Mouse (Mus musculus) liver, postnatal 0 days (tissue): ENCODE data around the gene Spdya. TPM values are rescaled to one million over a fixed set of nuclear protein-coding genes. Genes with fewer than 3 reads are reported as not detected.

Source experiments
- ATAC-seq: fragments of 200-750 bp; cut with Nextera tagmentation; 2 replicates; pipeline ENCODE4 v1.8.0; 2017; ENCODE audit warnings: mild to moderate bottlenecking, moderate library complexity
- DNase-seq: peaks from one replicate; pipeline ENCODE4 v3.0.0-alpha.2; 2016
- H3K27ac ChIP-seq: fragments of 300-500 bp; sonication (generic); 2 replicates; pipeline ENCODE4 v1.5.1; 2014; ENCODE audit warnings: antibody characterized with exemption, moderate library complexity, mild to moderate bottlenecking, low read depth
- H3K27me3 ChIP-seq: fragments of 300-500 bp; sonication (generic); 2 replicates; pipeline ENCODE4 v1.6.1; 2014; ENCODE audit warnings: low read length, control low read depth, mixed read lengths; ENCODE audit not compliant: insufficient read depth
- H3K36me3 ChIP-seq: fragments of 300-500 bp; sonication (generic); replicated peaks from 2 replicates; pipeline ENCODE4 v1.6.1; 2014; ENCODE audit warnings: mild to moderate bottlenecking, control low read depth, low read length, moderate library complexity, mixed read lengths; ENCODE audit not compliant: insufficient read depth
- H3K4me1 ChIP-seq: fragments of 300-500 bp; sonication (generic); 2 replicates; pipeline ENCODE4 v1.6.1; 2014; ENCODE audit warnings: antibody characterized with exemption, mild to moderate bottlenecking, control low read depth; ENCODE audit not compliant: insufficient read depth
- H3K4me2 ChIP-seq: fragments of 300-500 bp; sonication (generic); 2 replicates; pipeline ENCODE4 v1.6.1; 2014; ENCODE audit warnings: low read depth, mild to moderate bottlenecking, low read length, moderate library complexity, mixed read lengths
- H3K4me3 ChIP-seq: fragments of 300-500 bp; sonication (generic); 2 replicates; pipeline ENCODE4 v1.5.1; 2014; ENCODE audit warnings: low read depth, low read length
- H3K9ac ChIP-seq: fragments of 300-500 bp; sonication (generic); replicated peaks from 2 replicates; pipeline ENCODE4 v1.6.1; 2014; ENCODE audit warnings: mild to moderate bottlenecking, moderate library complexity
- H3K9me3 ChIP-seq: fragments of 300-500 bp; sonication (generic); 2 replicates; pipeline ENCODE4 v1.6.1; 2016; ENCODE audit warnings: mild to moderate bottlenecking, control low read depth, low read length, mixed read lengths
- CTCF ChIP-seq: sonication (generic); IDR thresholded peaks from 2 replicates; pipeline ENCODE4 v1.5.1; 2016; ENCODE audit warnings: antibody characterized with exemption, low read depth
- EP300 ChIP-seq: IDR thresholded peaks from 2 replicates; pipeline ENCODE4 v1.6.1; 2016; ENCODE audit warnings: antibody characterized with exemption, low read depth, mild to moderate bottlenecking
- WGBS: fragments of 180-500 bp; shearing (Covaris S2); extraction: QIAGEN DNeasy Blood & Tissue Kit; methylation state at CpG from one replicate; pipeline ENCODE4 v1.1.7; 2014; ENCODE audit not compliant: insufficient replicate concordance; 5-methylcytosine and 5-hydroxymethylcytosine counted together
- polyA plus RNA-seq: library from polyadenylated mRNA; unstranded; fragments of >200 nt; fragmentation: Nextera tagmentation; extraction: Ambion mirVana; gene quantifications from 2 replicates; pipeline ENCODE4 v1.2.1, GENCODE M21; 2015

Spdya gene
- polyA plus RNA-seq, 1 experiment from 2014 or later: 0.20 TPM

DNA sequence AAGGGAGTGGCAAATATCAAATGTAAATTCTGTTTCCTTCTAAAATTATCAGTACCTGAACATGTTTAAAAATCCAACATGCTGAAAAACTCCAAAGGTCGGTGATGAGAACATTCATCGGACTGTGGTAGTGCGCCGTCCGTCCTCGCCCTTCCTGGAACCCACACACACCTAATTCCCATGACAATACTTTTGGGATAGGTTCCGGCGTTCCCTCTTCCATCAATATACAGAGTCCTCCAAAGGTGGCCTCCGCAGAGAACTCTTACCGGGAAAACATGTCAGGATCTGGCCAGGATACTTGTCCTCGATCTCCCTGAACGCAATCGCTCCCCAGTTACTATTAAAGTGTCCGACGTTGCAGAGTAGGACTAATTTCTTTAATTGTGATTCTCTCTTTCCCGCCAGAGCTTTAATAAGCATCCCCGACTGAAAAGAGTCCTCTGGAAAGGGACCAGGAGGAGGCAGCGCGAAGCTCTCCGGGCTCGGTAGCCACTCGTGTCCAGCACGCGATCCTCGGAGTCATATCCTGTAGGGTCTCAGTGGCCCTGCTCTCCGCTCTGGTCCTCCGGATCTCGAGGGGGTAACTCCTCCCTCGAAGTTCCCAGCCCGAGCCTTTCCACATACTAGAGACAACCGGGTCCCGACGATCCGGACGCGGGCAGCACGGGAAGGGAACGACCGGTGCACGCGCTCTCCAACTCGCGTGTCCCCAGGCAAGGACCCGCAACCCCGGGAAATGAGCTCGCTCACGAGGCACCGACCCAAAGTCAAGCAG, 46.2 kb downstream of the Spdya start:
- ATAC-seq (peak; percentile 52), DNase-seq (no peak)
- peak overlapping the region; percentile 74 for H3K4me3 ChIP-seq
- H3K9ac ChIP-seq: peak overlapping the region; percentile 89
- no peaks in the 10 kb centered on the region; the same call in 1 of the 2 replicates for H3K36me3 ChIP-seq
- TF ChIP-seq EP300: no peak
- no peak for TF ChIP-seq CTCF
- H3K4me2 ChIP-seq: peak overlapping the region; percentile 86
- peak overlapping the region; percentile 89 for H3K27ac ChIP-seq
- H3K27me3 ChIP-seq: no peaks in the 10 kb centered on the region
- under 1% methylated on average over 48 of the region's 48 CpGs for WGBS
- peaks cover 25% of the 10 kb centered on the region for H3K4me1 ChIP-seq
- H3K9me3 ChIP-seq: no peaks in the 10 kb centered on the region

DNA sequence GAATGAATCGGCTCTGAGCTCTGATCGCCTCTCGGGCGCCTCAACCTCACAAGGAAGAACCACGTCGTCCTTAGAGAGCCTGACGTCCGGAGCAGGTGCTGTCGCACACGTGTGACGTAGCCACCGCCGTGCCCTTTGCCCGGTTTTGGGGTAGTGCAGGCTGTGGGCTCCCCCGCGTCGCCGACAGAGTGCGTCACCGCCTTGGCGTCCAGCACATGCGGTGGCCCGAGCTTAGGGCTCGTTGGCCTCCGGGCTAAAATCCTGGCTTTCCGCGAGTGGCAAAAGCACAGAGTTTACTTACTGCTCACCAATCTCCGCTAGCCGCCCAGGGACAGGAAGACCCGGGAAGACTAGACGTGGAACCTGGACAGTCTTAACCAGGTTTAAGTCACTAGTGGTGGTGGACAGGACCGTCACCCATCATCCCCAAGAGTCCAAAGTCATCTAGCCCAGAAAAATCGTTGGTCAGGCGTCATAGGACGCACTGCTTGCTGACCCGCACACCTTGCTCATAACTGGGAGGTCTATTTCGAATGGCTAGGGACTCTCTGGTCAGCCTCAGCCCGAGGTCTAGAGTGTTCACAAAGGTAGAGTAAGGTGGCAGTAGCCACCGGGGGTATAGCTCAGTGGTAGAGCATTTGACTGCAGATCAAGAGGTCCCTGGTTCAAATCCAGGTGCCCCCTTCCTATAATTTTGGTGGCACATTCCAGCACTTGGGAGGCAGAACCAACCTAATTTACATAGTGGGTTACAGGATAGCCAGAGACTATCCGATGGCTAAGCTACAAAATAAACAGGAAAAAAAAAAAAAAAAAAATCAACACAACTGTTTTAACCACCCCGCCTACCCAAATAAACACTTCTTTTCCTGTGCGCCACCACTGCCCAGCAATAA, 47.0 kb downstream of the Spdya start:
- ATAC-seq (peak; percentile 99), DNase-seq (peak; percentile 95)
- H3K9ac ChIP-seq: peak overlapping the region; percentile 89
- 5% methylated on average over 42 of the region's 42 CpGs for WGBS
- TF ChIP-seq EP300 (no peak), CTCF (no peak)
- peak overlapping the region; percentile 86 for H3K4me2 ChIP-seq
- H3K36me3 ChIP-seq: no peaks in the 10 kb centered on the region
- peak overlapping the region; percentile 89 for H3K27ac ChIP-seq
- peaks cover 25% of the 10 kb centered on the region for H3K4me1 ChIP-seq
- H3K27me3 ChIP-seq: no peaks in the 10 kb centered on the region
- H3K9me3 ChIP-seq: no peaks in the 10 kb centered on the region
- peak overlapping the region; percentile 74 for H3K4me3 ChIP-seq

DNA sequence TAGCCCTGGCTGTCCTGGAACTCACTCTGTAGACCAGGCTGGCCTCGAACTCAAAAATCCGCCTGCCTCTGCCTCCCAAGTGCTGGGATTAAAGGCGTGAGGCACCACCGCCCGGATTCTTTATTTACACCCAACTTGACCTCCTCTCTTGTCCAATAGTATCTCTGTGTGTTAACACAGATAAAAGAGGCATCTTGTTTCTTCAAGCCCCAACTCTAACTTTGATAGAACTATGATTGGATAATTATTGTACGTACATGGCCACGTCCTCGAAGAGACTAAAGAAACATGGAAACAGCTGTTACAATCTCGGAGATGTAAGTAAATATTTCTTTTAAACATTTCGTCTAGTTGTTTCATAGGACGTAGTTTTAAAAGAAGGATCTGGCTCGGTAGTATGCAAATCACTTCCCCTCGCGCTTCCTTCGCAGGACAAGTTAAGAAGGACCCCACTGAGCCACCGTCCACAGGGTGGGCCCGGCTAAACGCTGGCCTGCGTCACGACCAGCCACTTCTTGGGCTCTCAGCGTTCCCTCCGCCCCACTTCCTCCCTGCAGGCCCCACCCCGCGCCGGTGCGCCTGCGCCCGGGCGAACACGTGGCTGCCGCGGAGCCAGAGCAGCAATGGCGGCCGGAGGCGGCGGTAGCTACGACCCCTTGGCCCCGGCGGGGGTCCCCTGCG, 63.9 kb downstream of the Spdya start, which contains the start of gene Wdr43:
TSS of gene Wdr43 (plus strand) at position 258 of the 681 bp plus-strand sequence.
- Histone ChIP-seq H3K27me3 (no peaks in the 10 kb centered on the region), H3K27ac (peak within 1 kb of the TSS; percentile 83), H3K36me3 (peaks cover 3% of the 10 kb centered on the region; the same call in 1 of the 2 replicates), H3K9ac (peak within 1 kb of the TSS; percentile 86), H3K4me3 (peak within 1 kb of the TSS; percentile 92), H3K4me1 (peaks cover 18% of the 10 kb centered on the region), H3K9me3 (no peaks in the 10 kb centered on the region), H3K4me2 (peak within 1 kb of the TSS; percentile 96)
- whole genome bisulfite sequencing: 3% methylated on average over 40 of the region's 40 CpGs
- TF ChIP-seq CTCF: no peak
- TF ChIP-seq EP300: peak; percentile 29; the same call in 1 of the 2 replicates
- DNase-seq: peak; percentile 95
- peak; percentile 100 for ATAC-seq

GRCm38 (mm10) chr17:71616319-71617032, 64.6 kb downstream of the Spdya start:
- ATAC-seq (peak; percentile 56), DNase-seq (peak; percentile 51)
- peaks cover 18% of the 10 kb centered on the region for H3K4me1 ChIP-seq
- H3K4me3 ChIP-seq: peak overlapping the region; percentile 92
- peak overlapping the region; percentile 96 for H3K4me2 ChIP-seq
- no peak for TF ChIP-seq EP300
- H3K9ac ChIP-seq: peak overlapping the region; percentile 86
- no peaks in the 10 kb centered on the region for H3K27me3 ChIP-seq
- WGBS: under 1% methylated on average over 57 of the region's 73 CpGs
- H3K9me3 ChIP-seq: no peaks in the 10 kb centered on the region
- H3K36me3 ChIP-seq: peaks cover 3% of the 10 kb centered on the region; the same call in 1 of the 2 replicates
- H3K27ac ChIP-seq: peak overlapping the region; percentile 83

GRCm38 (mm10) chr17:71617033-71617362, 65.1 kb downstream of the Spdya start:
- ATAC-seq: no peak
- Histone ChIP-seq H3K36me3 (peaks cover 3% of the 10 kb centered on the region; the same call in 1 of the 2 replicates), H3K4me3 (peak overlapping the region; percentile 92), H3K27me3 (no peaks in the 10 kb centered on the region), H3K9ac (peak overlapping the region; percentile 86), H3K9me3 (no peaks in the 10 kb centered on the region), H3K27ac (peak overlapping the region; percentile 83; the same call in 1 of the 2 replicates), H3K4me2 (peak overlapping the region; percentile 96), H3K4me1 (peaks cover 18% of the 10 kb centered on the region)
- 1% methylated on average over 10 of the region's 10 CpGs for WGBS
- no peak for TF ChIP-seq CTCF
- no peak for TF ChIP-seq EP300
- peak; percentile 40 for DNase-seq
